Mouse (Mus musculus): ENCODE results near the gene Acsbg2.

The Acsbg2 gene

GRCm38 (mm10) chr17:56874237-56874636 is at the start of gene Acsbg2:
Acsbg2 (minus strand) TSS chr17:56874447.
- no peak for DNase-seq

DNA sequence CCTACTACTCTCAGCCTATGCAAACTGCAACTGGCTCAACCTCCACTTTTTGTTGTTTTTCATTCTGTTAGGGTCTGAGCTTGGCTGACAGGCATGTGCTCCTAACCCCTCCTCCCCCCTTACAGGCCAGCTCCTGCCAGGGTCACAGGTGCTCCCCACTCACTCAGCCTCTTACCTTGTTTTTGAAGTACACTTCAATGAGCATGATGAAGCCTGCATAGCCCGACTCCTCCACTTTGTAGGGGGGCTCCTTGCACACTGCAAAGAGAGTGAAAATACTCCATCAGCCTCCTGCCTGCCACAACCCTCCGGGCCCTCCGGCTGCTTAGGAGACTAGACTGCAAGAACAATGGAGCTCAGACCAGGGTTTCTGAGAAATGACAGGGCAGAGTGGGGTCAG is 45.5 kb upstream of the Acsbg2 start:
- DNase-seq: no peak

- no peak for DNase-seq
These were observed 42.9 kb upstream of the Acsbg2 start for GRCm38 (mm10) chr17:56917166-56917565.

- DNase-seq: no peak
These were observed 39.2 kb upstream of the Acsbg2 start for GRCm38 (mm10) chr17:56913444-56913843.

GRCm38 (mm10) chr17:56913023-56913422 is 38.8 kb upstream of the Acsbg2 start:
- no peak for DNase-seq

GRCm38 (mm10) chr17:56909764-56910163 is 35.5 kb upstream of the Acsbg2 start:
- peak; percentile 43 to 46 for DNase-seq

- DNase-seq: peak in 1 of 2 experiments; percentile 27
These were observed 33.6 kb upstream of the Acsbg2 start for GRCm38 (mm10) chr17:56907887-56908286.

DNA sequence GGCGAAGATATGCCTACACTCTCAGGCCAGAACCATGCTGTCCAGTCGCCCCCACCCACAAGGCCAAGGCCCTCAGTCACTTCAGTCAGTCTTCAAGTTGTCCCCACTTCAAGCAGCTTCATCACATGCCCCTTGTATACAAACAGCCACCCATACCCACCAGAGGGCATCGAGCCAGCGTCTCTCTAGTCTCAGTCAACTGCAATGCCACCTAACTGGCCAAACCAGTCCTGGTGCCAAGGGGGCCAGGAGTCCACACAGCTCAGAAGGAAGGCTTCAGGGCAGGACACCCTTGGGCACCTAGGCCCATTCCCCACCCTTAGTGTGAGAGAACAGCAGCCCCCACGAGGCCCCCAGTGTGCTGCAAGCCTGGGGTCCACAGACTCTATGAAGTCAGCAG is 32.8 kb upstream of the Acsbg2 start:
- DNase-seq: no peak

DNA sequence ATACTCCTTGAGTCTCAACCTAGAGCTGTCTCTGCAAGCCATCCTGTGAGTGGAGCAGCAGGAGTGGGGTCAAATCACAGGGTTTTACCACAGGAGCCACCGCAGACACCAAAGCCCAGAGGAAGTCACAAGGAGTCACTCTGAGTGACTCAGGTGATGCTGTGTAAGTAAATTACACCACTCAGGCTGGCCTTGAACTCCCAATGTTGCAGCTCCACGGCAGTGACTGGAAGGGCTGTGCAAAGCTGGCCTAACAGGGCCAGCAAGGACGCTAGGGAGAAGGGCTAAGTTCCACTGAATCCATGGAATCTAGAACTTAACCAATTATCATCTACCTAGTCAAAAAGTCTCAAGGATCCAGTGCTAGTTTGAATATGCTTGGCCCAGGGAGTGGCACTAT is 31.9 kb upstream of the Acsbg2 start:
- no peak for DNase-seq

DNA sequence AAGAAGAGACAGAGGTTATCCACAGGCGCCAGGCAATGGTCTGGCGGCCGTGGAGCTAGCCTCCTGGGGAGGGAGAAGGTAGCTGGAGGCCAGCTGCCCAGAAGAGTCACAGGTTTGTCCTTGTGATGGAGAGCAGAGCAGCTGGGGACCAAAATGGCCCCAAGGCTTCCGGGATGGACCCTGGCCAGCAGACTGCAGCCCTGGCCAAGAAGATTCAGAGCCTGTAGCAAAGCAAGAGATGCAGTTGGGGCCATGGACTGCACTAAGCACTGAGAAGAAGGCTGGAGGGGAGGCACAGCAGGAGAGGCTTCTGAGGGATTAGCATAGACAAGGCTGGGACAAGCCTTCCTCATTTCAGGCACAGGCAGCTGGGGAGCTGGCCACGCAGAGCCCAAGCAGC is 28.5 kb upstream of the Acsbg2 start:
- no peak for DNase-seq

- DNase-seq: peak; percentile 81 to 82
These were observed 23.5 kb upstream of the Acsbg2 start for GRCm38 (mm10) chr17:56897630-56898195.

DNA sequence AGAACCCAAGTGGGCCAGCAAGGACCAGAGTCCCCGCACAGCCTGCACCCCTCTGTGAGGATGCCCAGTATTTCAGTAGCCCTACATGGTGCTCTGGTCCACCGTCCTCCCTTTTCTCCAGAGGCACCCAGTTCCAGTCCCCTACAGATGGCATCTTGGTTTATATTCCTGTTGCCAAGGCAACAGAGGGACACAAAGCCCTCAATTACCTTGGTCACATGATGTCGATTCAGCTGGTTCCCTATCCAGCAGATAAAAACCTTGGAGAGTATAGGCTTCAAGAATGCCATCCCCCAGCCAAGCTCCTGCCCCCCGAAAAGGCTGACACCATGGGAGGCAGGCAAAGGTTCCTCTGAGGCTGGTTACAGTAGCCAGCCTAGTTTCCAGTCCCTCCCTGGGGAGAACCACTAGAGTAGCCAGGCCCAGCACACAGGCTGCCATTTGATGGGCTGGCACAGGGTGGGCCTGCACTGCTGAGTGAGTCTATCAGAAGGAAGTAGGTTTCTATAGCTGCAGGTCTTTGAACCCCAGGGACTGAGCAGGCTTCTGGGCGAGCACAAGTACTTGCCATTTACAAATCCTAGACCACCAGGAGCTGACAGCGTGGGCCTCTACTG is 22.4 kb upstream of the Acsbg2 start:
- no peak for DNase-seq

DNA sequence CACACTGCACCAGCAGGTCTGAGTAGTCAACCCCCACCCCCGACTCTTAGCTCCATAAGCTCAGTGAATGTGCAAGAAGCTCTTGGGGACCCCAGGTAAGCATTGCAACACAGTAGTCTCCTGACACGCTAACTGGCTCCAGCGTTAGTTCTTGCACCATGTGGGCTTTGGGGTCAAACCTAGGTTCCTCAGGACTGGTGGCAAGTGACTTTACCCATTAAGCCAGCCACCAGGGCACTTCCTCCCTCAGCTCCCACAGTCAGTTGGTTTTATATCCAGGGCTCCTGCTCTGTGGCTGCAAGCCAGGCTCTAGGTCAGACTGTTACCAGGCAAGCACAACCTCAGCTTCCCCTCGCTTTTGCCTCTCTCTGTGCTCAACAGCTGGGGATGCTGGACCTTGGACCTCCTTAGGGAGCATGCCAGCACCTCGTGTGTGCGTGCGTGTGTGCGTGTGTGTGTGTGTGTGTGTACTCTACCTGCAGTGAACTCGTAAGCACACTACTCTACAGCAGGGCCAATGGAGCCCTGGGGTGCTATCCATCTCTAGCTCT is 21.2 kb upstream of the Acsbg2 start:
- no peak for DNase-seq

DNA sequence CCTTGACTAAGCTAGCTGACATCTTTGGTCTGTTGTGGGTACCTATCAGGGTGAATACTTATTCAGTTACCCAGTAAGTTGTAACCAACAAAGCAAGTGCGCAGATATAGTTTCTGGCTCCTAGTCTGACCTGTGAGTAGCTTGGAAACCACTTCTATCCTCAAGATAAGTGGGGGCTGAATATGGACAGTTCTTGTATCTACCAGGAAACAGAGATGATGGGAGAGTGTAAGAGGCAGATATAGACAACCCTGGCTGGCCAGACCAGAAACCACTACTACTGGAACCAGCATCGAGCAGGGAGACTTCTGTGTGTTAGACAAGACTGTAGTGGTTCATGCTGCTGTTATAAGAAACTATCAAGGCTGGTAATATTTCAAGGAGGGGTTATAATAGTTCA is 15.8 kb upstream of the Acsbg2 start:
- DNase-seq: no peak

DNA sequence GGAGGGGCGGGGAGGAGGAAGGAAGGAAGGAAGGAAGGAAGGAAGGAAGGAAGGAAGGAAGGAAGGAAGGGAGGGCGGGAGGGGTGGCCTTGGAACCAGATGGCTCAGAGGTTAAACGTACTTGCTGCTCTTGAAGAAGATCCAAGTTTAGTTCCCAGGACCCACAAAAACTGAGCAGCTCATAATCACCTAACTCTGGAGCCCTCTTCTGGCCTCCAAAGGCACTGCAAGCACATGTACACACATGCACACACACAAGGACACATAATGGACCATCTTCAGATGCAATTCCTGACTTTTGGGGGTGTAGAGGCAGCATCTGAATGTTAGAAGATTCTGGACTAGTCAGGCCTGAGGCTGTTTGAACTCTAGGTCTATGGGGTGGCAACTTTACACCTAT is 13.8 kb upstream of the Acsbg2 start:
- DNase-seq: no peak

GRCm38 (mm10) chr17:56884809-56885208 is 10.6 kb upstream of the Acsbg2 start:
- DNase-seq: no peak

GRCm38 (mm10) chr17:56884331-56884730 is 10.1 kb upstream of the Acsbg2 start:
- no peak for DNase-seq

DNA sequence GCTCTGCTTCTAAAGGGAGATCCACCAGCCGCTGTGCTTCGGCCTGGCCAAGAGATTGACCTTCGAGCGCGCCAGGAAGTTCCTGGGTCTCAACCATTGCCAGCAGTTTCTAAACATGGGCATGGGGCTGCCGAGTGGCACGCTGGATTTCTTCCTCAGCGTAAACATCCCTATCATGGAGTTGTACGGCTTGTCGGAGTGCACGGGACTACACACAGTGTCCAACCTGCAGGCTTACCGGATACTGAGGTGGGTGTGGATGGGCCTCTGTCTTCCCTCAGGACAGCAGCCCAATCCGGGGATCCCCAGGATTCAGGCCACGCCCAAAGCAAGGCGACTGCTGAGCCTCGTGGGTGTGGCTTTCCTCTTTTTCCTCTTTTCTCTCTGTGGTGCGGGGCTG is 9.4 kb upstream of the Acsbg2 start:
- no peak for DNase-seq

DNA sequence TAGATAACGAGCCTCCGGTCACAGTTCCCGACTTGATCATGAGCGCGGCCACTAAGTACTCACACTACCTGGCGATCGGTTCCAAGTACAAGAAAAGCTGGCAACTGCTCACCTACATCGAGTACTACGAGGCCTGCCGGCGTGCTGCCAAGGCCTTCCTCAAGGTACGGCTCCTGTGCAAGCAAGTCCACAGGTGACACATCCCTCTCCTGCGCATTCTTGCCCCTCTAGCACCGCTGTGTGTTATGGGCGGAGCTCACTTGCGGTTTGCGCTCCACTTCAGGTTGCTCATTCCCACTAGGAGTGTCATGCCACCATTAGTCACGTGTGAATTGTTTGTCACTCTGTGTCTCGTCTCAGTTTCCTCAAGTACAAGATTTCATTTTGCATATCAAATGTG is 3.2 kb upstream of the Acsbg2 start:
- DNase-seq: no peak

- DNase-seq: no peak
These were observed 2.7 kb upstream of the Acsbg2 start for GRCm38 (mm10) chr17:56876981-56877380.

GRCm38 (mm10) chr17:56876465-56876864 is 2.2 kb upstream of the Acsbg2 start:
- DNase-seq: no peak

- DNase-seq: no peak
These were observed 847 bp upstream of the Acsbg2 start, which contains the start of gene 1700061G19Rik for GRCm38 (mm10) chr17:56874936-56875651. 1700061G19Rik (plus strand) TSS chr17:56875477.

DNA sequence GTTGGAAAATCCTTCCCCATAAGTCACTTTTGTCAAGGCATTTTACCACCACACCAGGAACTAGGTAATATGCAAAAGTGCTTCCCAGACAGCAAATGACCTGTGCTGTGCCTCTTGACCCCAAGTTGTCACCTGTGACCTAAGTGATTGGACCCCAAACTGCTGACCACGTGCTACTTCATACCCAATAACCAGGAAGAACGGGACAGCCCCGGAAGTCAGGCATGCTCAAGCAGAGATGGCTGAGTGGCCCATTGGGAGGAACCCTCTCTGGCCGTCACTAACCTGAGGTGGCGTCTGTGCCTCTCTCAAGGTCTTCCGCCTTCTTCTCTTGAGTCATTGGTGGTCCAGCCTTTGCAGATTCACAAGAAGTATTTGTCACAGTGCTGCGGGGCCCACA is 1.7 kb downstream of the Acsbg2 start:
- DNase-seq: no peak

DNA sequence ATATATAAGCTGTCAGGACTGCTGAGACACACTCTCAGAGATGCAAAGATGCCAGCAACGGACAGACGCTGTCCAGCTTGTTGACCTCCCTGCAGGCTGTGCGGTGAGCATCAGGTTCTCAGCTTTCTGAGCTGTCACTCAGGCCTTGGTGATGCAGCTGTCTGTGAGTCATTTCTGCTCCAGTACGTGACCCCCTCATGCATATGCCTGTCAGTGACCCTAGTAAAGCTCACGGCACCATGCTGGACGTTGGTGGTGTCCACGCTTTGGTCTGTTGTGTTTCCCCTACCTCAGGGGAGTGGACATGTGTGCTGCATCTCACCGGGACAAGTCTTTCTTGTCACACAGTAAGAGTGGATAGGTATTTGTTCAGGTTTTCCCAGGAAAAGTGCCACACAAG is 2.5 kb downstream of the Acsbg2 start:
- DNase-seq: no peak

Data from cerebellum, adult 18-20 months (tissue).